Mouse (Mus musculus) thymus, adult 2 months (tissue): ENCODE results near the gene Acer1.

Experiments used
- CTCF ChIP-seq: fragments of 200-500 bp; IDR thresholded peaks from 2 replicates; pipeline ENCODE4 v1.5.1; 2012; ENCODE audit warnings: mild to moderate bottlenecking, control low read depth, low read length, moderate library complexity, borderline replicate concordance; ENCODE audit not compliant: control insufficient read depth, poor library complexity, insufficient read depth; ENCODE audit errors: extremely low read depth
- POLR2A ChIP-seq: fragments of 200-500 bp; IDR thresholded peaks from 2 replicates; pipeline ENCODE4 v1.6.1; 2012; ENCODE audit warnings: mild to moderate bottlenecking, low read length, control low read depth, moderate library complexity; ENCODE audit not compliant: control insufficient read depth, poor library complexity, insufficient read depth; ENCODE audit errors: extremely low read depth

GRCm38 (mm10) chr17:57012245-57012795, 30.4 kb upstream of the Acer1 start:
- TF ChIP-seq CTCF (no peak), POLR2A (no peak)
